12 mouse cellular contexts compared by ENCODE assay signal in genomic region chr12:83213879-83214341, GRCm38 (mm10).
DNase-seq lines count a peak whose midpoint lies in the region; ATAC-seq lines count a peak whose summit lies in the region.
"Had no signal": no experiment of that assay in that cellular context is flagged by ENCODE, and none has a peak within 500 bp of the region (broad histone marks: within the 10 kb centered on the region; RNA-seq: fewer than 3 reads in every experiment).

No protein-coding gene starts in this region.

- H3K4me2 ChIP-seq in lung, embryonic 16.5 days (ENCODE audit: low read depth, low read length), result no peak overlapping the region
- no peak overlapping the region for H3K4me2 ChIP-seq in neural tube, embryonic 15.5 days
- H3K4me2 ChIP-seq: liver, embryonic 13.5 days; neural tube, embryonic 12.5 days; stomach, embryonic 15.5 days had no signal

- no peak for DNase-seq in heart, embryonic 10.5 days (ENCODE audit: low spot score)
- no peak for DNase-seq in heart, postnatal 25 days (ENCODE audit: low spot score)
- DNase-seq in lung, adult 18-20 months, result no peak
- peak; percentile 60 for DNase-seq in hindbrain, embryonic 10.5 days (ENCODE audit: low spot score)
- no peak for DNase-seq in adrenal gland, adult 18-20 months (ENCODE audit: low spot score in 2 of 2)
- DNase-seq in spleen, postnatal 4 days (ENCODE audit: low spot score in 2 of 2), result no peak
- DNase-seq: adrenal gland, adult 2 months; liver, embryonic 13.5 days had no signal

- intact Hi-C loops in heart, postnatal 25 days (cut with DNase I), result loop anchor here (5.0 kb wide), 1 partner anchor 288 kb away; no protein-coding TSS in a partner anchor

- peak overlapping the region; percentile 85 for H3K27ac ChIP-seq in heart, embryonic 10.5 days
- H3K27ac ChIP-seq in lung, embryonic 16.5 days (ENCODE audit: low read length), result no peak overlapping the region
- H3K27ac ChIP-seq in hindbrain, embryonic 10.5 days, result peak overlapping the region; percentile 79
- no peak overlapping the region for H3K27ac ChIP-seq in neural tube, embryonic 15.5 days (replicated peaks)
- H3K27ac ChIP-seq: liver, embryonic 13.5 days; neural tube, embryonic 12.5 days; stomach, embryonic 15.5 days had no signal

- no peaks in the 10 kb centered on the region for H3K9me3 ChIP-seq in heart, embryonic 10.5 days
- no peaks in the 10 kb centered on the region for H3K9me3 ChIP-seq in lung, embryonic 16.5 days (ENCODE audit: control insufficient read depth, low read length)
- H3K9me3 ChIP-seq in hindbrain, embryonic 10.5 days, result no peaks in the 10 kb centered on the region
- H3K9me3 ChIP-seq in neural tube, embryonic 15.5 days (replicated peaks), result no peaks in the 10 kb centered on the region
- H3K9me3 ChIP-seq: liver, embryonic 13.5 days; neural tube, embryonic 12.5 days; stomach, embryonic 15.5 days had no signal

- H3K27me3 ChIP-seq in heart, embryonic 10.5 days (ENCODE audit: insufficient read depth, poor library complexity, severe bottlenecking), result no peaks in the 10 kb centered on the region
- no peaks in the 10 kb centered on the region for H3K27me3 ChIP-seq in lung, embryonic 16.5 days (ENCODE audit: control insufficient read depth, insufficient read depth, low read depth, low read length)
- no peaks in the 10 kb centered on the region for H3K27me3 ChIP-seq in hindbrain, embryonic 10.5 days (ENCODE audit: insufficient read depth, poor library complexity, severe bottlenecking)
- H3K27me3 ChIP-seq in neural tube, embryonic 15.5 days (replicated peaks), result no peaks in the 10 kb centered on the region
- H3K27me3 ChIP-seq: liver, embryonic 13.5 days; neural tube, embryonic 12.5 days; stomach, embryonic 15.5 days had no signal

- peaks cover 52% of the 10 kb centered on the region for H3K4me1 ChIP-seq in heart, embryonic 10.5 days
- H3K4me1 ChIP-seq in lung, embryonic 16.5 days (replicated peaks; ENCODE audit: control insufficient read depth, insufficient read depth, low read length), result 0 out of 2 replicates have a peak, but pooled peaks cover 2% of the 10 kb centered on the region
- peaks cover 44% of the 10 kb centered on the region for H3K4me1 ChIP-seq in hindbrain, embryonic 10.5 days (replicated peaks)
- H3K4me1 ChIP-seq in neural tube, embryonic 15.5 days, result peaks cover 18% of the 10 kb centered on the region

- peak; percentile 51; the same call in 1 of the 2 replicates for ATAC-seq in lung, embryonic 16.5 days (ENCODE audit: low read depth)
- peak; percentile 62; the same call in 1 of the 2 replicates for ATAC-seq in neural tube, embryonic 15.5 days (ENCODE audit: low FRiP score)

- peak overlapping the region; percentile 19; the same call in 1 of the 2 replicates for H3K4me3 ChIP-seq in heart, embryonic 10.5 days
- no peak overlapping the region for H3K4me3 ChIP-seq in lung, embryonic 16.5 days (ENCODE audit: low read length)
- H3K4me3 ChIP-seq in hindbrain, embryonic 10.5 days, result no peak overlapping the region
- no peak overlapping the region for H3K4me3 ChIP-seq in neural tube, embryonic 15.5 days (replicated peaks)
- H3K4me3 ChIP-seq: liver, embryonic 13.5 days; neural tube, embryonic 12.5 days; stomach, embryonic 15.5 days had no signal

- no peak overlapping the region for H3K9ac ChIP-seq in lung, embryonic 16.5 days (ENCODE audit: low read length)
- no peak overlapping the region for H3K9ac ChIP-seq in neural tube, embryonic 15.5 days (replicated peaks)
- H3K9ac ChIP-seq: liver, embryonic 13.5 days; neural tube, embryonic 12.5 days; stomach, embryonic 15.5 days had no signal

- 15% methylated on average over 6 of the region's 6 CpGs for WGBS in heart, embryonic 10.5 days
- WGBS in lung, embryonic 16.5 days, result 44% methylated on average over 6 of the region's 6 CpGs
- 13% methylated on average over 6 of the region's 6 CpGs for WGBS in hindbrain, embryonic 10.5 days
- 12% methylated on average over 6 of the region's 6 CpGs for WGBS in neural tube, embryonic 15.5 days

- 0 out of 2 replicates have a peak, but pooled peaks cover 7% of the 10 kb centered on the region for H3K36me3 ChIP-seq in heart, embryonic 10.5 days
- no peaks in the 10 kb centered on the region for H3K36me3 ChIP-seq in lung, embryonic 16.5 days (ENCODE audit: control insufficient read depth, insufficient read depth, low read length)
- no peaks in the 10 kb centered on the region for H3K36me3 ChIP-seq in hindbrain, embryonic 10.5 days
- no peaks in the 10 kb centered on the region for H3K36me3 ChIP-seq in neural tube, embryonic 15.5 days
- H3K36me3 ChIP-seq: liver, embryonic 13.5 days; neural tube, embryonic 12.5 days; stomach, embryonic 15.5 days had no signal

Comparison
In these comparisons a context has a peak if more than half of its experiments do, and no peak if none do; other contexts are left out.
1. H3K27ac ChIP-seq: peak in heart, embryonic 10.5 days (single experiment) and hindbrain, embryonic 10.5 days (single experiment); none in lung, embryonic 16.5 days (single experiment) and neural tube, embryonic 15.5 days (single experiment).